Mouse (Mus musculus) liver, embryonic 16.5 days (tissue): ENCODE results near the gene Mocs1. TPM values are rescaled to one million over a fixed set of nuclear protein-coding genes. Genes with fewer than 3 reads are reported as not detected.

ENCODE experiments used
- ATAC-seq: fragments of 200-750 bp; cut with Nextera tagmentation; 2 replicates; pipeline ENCODE4 v1.8.0; 2017; ENCODE audit warnings: low read depth, mild to moderate bottlenecking, moderate number of reproducible peaks, moderate library complexity
- H3K27ac ChIP-seq: fragments of 300-500 bp; sonication (generic); 2 replicates; pipeline ENCODE4 v1.5.1; 2014; ENCODE audit warnings: mild to moderate bottlenecking, low read length
- H3K27me3 ChIP-seq: fragments of 300-500 bp; sonication (generic); 2 replicates; pipeline ENCODE4 v1.6.1; 2014; ENCODE audit warnings: low read depth, low read length, mixed read lengths; ENCODE audit not compliant: control insufficient read depth, insufficient read depth
- H3K36me3 ChIP-seq: fragments of 300-500 bp; sonication (generic); 2 replicates; pipeline ENCODE4 v1.6.1; 2014; ENCODE audit warnings: mild to moderate bottlenecking; ENCODE audit not compliant: control insufficient read depth, insufficient read depth
- H3K4me1 ChIP-seq: fragments of 300-500 bp; sonication (generic); 2 replicates; pipeline ENCODE4 v1.6.1; 2014; ENCODE audit warnings: low read depth, low read length, mixed read lengths; ENCODE audit not compliant: control insufficient read depth
- H3K4me2 ChIP-seq: fragments of 300-500 bp; sonication (generic); 2 replicates; pipeline ENCODE4 v1.6.1; 2014; ENCODE audit warnings: low read depth, low read length, mixed read lengths
- H3K4me3 ChIP-seq: fragments of 300-500 bp; sonication (generic); 2 replicates; pipeline ENCODE4 v1.5.1; 2014; ENCODE audit warnings: low read depth, mild to moderate bottlenecking, low read length
- H3K9ac ChIP-seq: fragments of 300-500 bp; sonication (generic); 2 replicates; pipeline ENCODE4 v1.6.1; 2014; ENCODE audit warnings: low read depth, low read length
- H3K9me3 ChIP-seq: fragments of 300-500 bp; sonication (generic); replicated peaks from 2 replicates; pipeline ENCODE4 v1.6.1; 2016; ENCODE audit warnings: low read length; ENCODE audit not compliant: control insufficient read depth
- WGBS: fragments of 180-500 bp; shearing (Covaris S2); extraction: QIAGEN DNeasy Blood & Tissue Kit; methylation state at CpG from one replicate; pipeline ENCODE4 v1.1.7; 2014; ENCODE audit not compliant: insufficient replicate concordance; 5-methylcytosine and 5-hydroxymethylcytosine counted together
- polyA plus RNA-seq: library from polyadenylated mRNA; unstranded; fragments of >200 nt; fragmentation: Nextera tagmentation; extraction: Ambion mirVana; gene quantifications from 2 replicates; pipeline ENCODE4 v1.2.1, GENCODE M21; 2015

Mocs1 gene
- polyA plus RNA-seq, 1 experiment from 2014 or later = 13.1 TPM

GRCm38 (mm10) chr17:49477370-49477769, 49.2 kb downstream of the Mocs1 start:
- Histone ChIP-seq H3K9me3 (no peaks in the 10 kb centered on the region), H3K9ac (no peak overlapping the region), H3K4me3 (no peak overlapping the region), H3K27me3 (no peaks in the 10 kb centered on the region), H3K36me3 (no peaks in the 10 kb centered on the region), H3K27ac (no peak overlapping the region), H3K4me2 (no peak overlapping the region), H3K4me1 (no peaks in the 10 kb centered on the region)
- WGBS = 56% methylated on average over 4 of the region's 4 CpGs
- ATAC-seq = no peak

GRCm38 (mm10) chr17:49481876-49482275, 53.7 kb downstream of the Mocs1 start:
- no peaks in the 10 kb centered on the region for H3K9me3 ChIP-seq
- no peak for ATAC-seq
- no peak overlapping the region for H3K27ac ChIP-seq
- whole genome bisulfite sequencing = 50% methylated on average over 3 of the region's 3 CpGs
- no peak overlapping the region for H3K9ac ChIP-seq
- H3K27me3 ChIP-seq = no peaks in the 10 kb centered on the region
- no peaks in the 10 kb centered on the region for H3K36me3 ChIP-seq
- no peak overlapping the region for H3K4me3 ChIP-seq
- H3K4me2 ChIP-seq = no peak overlapping the region
- H3K4me1 ChIP-seq = no peaks in the 10 kb centered on the region

- Histone ChIP-seq H3K4me3 (no peak overlapping the region), H3K9ac (no peak overlapping the region), H3K27me3 (no peaks in the 10 kb centered on the region), H3K4me1 (no peaks in the 10 kb centered on the region), H3K36me3 (no peaks in the 10 kb centered on the region), H3K27ac (no peak overlapping the region), H3K4me2 (no peak overlapping the region), H3K9me3 (no peaks in the 10 kb centered on the region)
- no peak for ATAC-seq
- 66% methylated on average over 3 of the region's 3 CpGs for WGBS
Measured at GRCm38 (mm10) chr17:49484435-49484834, 56.3 kb downstream of the Mocs1 start.

- ATAC-seq = no peak
- Histone ChIP-seq H3K4me2 (no peak overlapping the region), H3K27ac (no peak overlapping the region), H3K9me3 (no peaks in the 10 kb centered on the region), H3K36me3 (no peaks in the 10 kb centered on the region), H3K4me3 (no peak overlapping the region), H3K27me3 (no peaks in the 10 kb centered on the region), H3K9ac (no peak overlapping the region), H3K4me1 (no peaks in the 10 kb centered on the region)
- 43% methylated on average over 5 of the region's 5 CpGs for WGBS
Measured at GRCm38 (mm10) chr17:49489098-49489497, 60.9 kb downstream of the Mocs1 start.

- Histone ChIP-seq H3K4me3 (no peak overlapping the region), H3K27me3 (no peaks in the 10 kb centered on the region), H3K9ac (no peak overlapping the region), H3K27ac (no peak overlapping the region), H3K4me2 (no peak overlapping the region), H3K4me1 (no peaks in the 10 kb centered on the region), H3K9me3 (no peaks in the 10 kb centered on the region), H3K36me3 (no peaks in the 10 kb centered on the region)
- 77% methylated on average over 4 of the region's 4 CpGs for WGBS
- no peak for ATAC-seq
Measured at GRCm38 (mm10) chr17:49493276-49493675, 65.1 kb downstream of the Mocs1 start.

GRCm38 (mm10) chr17:49498169-49498568, 70.0 kb downstream of the Mocs1 start:
- 57% methylated on average over 3 of the region's 3 CpGs for WGBS
- ATAC-seq = no peak
- H3K4me2 ChIP-seq = no peak overlapping the region

GRCm38 (mm10) chr17:49499635-49500034, 71.5 kb downstream of the Mocs1 start:
- 72% methylated on average over 2 of the region's 2 CpGs for WGBS
- Histone ChIP-seq H3K36me3 (no peaks in the 10 kb centered on the region), H3K4me1 (no peaks in the 10 kb centered on the region), H3K9me3 (no peaks in the 10 kb centered on the region), H3K4me2 (no peak overlapping the region), H3K4me3 (no peak overlapping the region), H3K27me3 (no peaks in the 10 kb centered on the region), H3K9ac (no peak overlapping the region), H3K27ac (no peak overlapping the region)
- no peak for ATAC-seq

More at GRCm38 (mm10) chr17:49498169-49498568, 70.0 kb downstream of the Mocs1 start:
- H3K4me1 ChIP-seq = no peaks in the 10 kb centered on the region
- H3K4me3 ChIP-seq = no peak overlapping the region
- H3K27ac ChIP-seq = no peak overlapping the region
- H3K36me3 ChIP-seq = no peaks in the 10 kb centered on the region
- H3K9ac ChIP-seq = no peak overlapping the region
- no peaks in the 10 kb centered on the region for H3K9me3 ChIP-seq
- H3K27me3 ChIP-seq = no peaks in the 10 kb centered on the region

- Histone ChIP-seq H3K27ac (no peak overlapping the region), H3K4me3 (no peak overlapping the region), H3K36me3 (no peaks in the 10 kb centered on the region), H3K4me2 (no peak overlapping the region), H3K27me3 (no peaks in the 10 kb centered on the region), H3K9ac (no peak overlapping the region), H3K4me1 (no peaks in the 10 kb centered on the region), H3K9me3 (no peaks in the 10 kb centered on the region)
- WGBS = 42% methylated on average over 2 of the region's 2 CpGs
- no peak for ATAC-seq
Measured at GRCm38 (mm10) chr17:49500234-49500633, 72.1 kb downstream of the Mocs1 start.

- Histone ChIP-seq H3K9me3 (no peaks in the 10 kb centered on the region), H3K27ac (no peak overlapping the region), H3K36me3 (no peaks in the 10 kb centered on the region), H3K4me2 (no peak overlapping the region), H3K9ac (no peak overlapping the region), H3K4me1 (no peaks in the 10 kb centered on the region), H3K27me3 (no peaks in the 10 kb centered on the region), H3K4me3 (no peak overlapping the region)
- ATAC-seq = no peak
- 36% methylated on average over 6 of the region's 6 CpGs for WGBS
Measured at GRCm38 (mm10) chr17:49503246-49503900, 75.2 kb downstream of the Mocs1 start.
